Mouse (Mus musculus): ENCODE measurements around the gene Gm4791. TPM values are rescaled to one million over a fixed set of nuclear protein-coding genes. Genes with fewer than 3 reads are reported as not detected.

Gm4791 gene
- total RNA-seq (2014; rRNA removed; ENCODE audit: low replicate concordance) (not detected in 2 replicates), polyA plus RNA-seq (2015; fragmentation: Nextera tagmentation; extraction: Ambion mirVana) (not detected in 2 replicates)

GRCm38 (mm10) chr9:46998338-46998791 lies at the start of gene Gm4791:
Gene Gm4791, plus strand, starts transcription at chr9:46998741.
- no peaks in the 10 kb centered on the region for H3K4me1 ChIP-seq (ENCODE audit: control insufficient read depth, insufficient read depth)
- DNase-seq (ENCODE audit: low spot score) (no peak), ATAC-seq (ENCODE audit: insufficient read depth, low read depth) (no peak)
- TF ChIP-seq EP300 (IDR thresholded peaks at IDR 0.05; ENCODE audit: low read depth) (no peak), CTCF (IDR thresholded peaks at IDR 0.05; ENCODE audit: low read depth) (no peak)
- no peaks in the 10 kb centered on the region for H3K9me3 ChIP-seq (replicated peaks; ENCODE audit: control insufficient read depth, low read length)
- 0 out of 2 replicates have a peak, but pooled peaks cover 3% of the 10 kb centered on the region for H3K27me3 ChIP-seq (ENCODE audit: control insufficient read depth, insufficient read depth, low read length)
- no peaks in the 10 kb centered on the region for H3K36me3 ChIP-seq (replicated peaks; ENCODE audit: control insufficient read depth, insufficient read depth, low read length)
- 47% methylated on average over 5 of the region's 5 CpGs for whole genome bisulfite sequencing
- H3K27ac ChIP-seq (ENCODE audit: low read depth), result no peak within 1 kb of the TSS
- H3K4me3 ChIP-seq (ENCODE audit: low read depth, low read length), result no peak within 1 kb of the TSS
- H3K9ac ChIP-seq (replicated peaks; ENCODE audit: low read depth, low read length), result no peak within 1 kb of the TSS
- no peak within 1 kb of the TSS for H3K4me2 ChIP-seq (ENCODE audit: low read depth, low read length)

GRCm38 (mm10) chr9:46956286-46956685 lies 42.3 kb upstream of the Gm4791 start:
- H3K27me3 ChIP-seq (ENCODE audit: control insufficient read depth, insufficient read depth, low read length), result 0 out of 2 replicates have a peak, but pooled peaks cover 19% of the 10 kb centered on the region
- H3K4me3 ChIP-seq (ENCODE audit: low read depth, low read length), result no peak overlapping the region
- ATAC-seq (ENCODE audit: insufficient read depth, low read depth), result no peak
- H3K9ac ChIP-seq (replicated peaks; ENCODE audit: low read depth, low read length), result no peak overlapping the region
- no peak for DNase-seq (ENCODE audit: low spot score)
- TF ChIP-seq EP300 (IDR thresholded peaks at IDR 0.05; ENCODE audit: low read depth) (no peak), CTCF (IDR thresholded peaks at IDR 0.05; ENCODE audit: low read depth) (no peak)
- 83% methylated on average over 6 of the region's 6 CpGs for WGBS
- no peaks in the 10 kb centered on the region for H3K4me1 ChIP-seq (ENCODE audit: control insufficient read depth, insufficient read depth)
- H3K4me2 ChIP-seq (ENCODE audit: low read depth, low read length), result no peak overlapping the region
- no peaks in the 10 kb centered on the region for H3K9me3 ChIP-seq (replicated peaks; ENCODE audit: control insufficient read depth, low read length)
- H3K36me3 ChIP-seq (replicated peaks; ENCODE audit: control insufficient read depth, insufficient read depth, low read length), result no peaks in the 10 kb centered on the region
- H3K27ac ChIP-seq (ENCODE audit: low read depth), result no peak overlapping the region

GRCm38 (mm10) chr9:46957420-46957950 lies 41.1 kb upstream of the Gm4791 start:
- H3K4me2 ChIP-seq (ENCODE audit: low read depth, low read length), result no peak overlapping the region
- H3K9ac ChIP-seq (replicated peaks; ENCODE audit: low read depth, low read length), result no peak overlapping the region
- no peaks in the 10 kb centered on the region for H3K4me1 ChIP-seq (ENCODE audit: control insufficient read depth, insufficient read depth)
- TF ChIP-seq EP300 (IDR thresholded peaks at IDR 0.05; ENCODE audit: low read depth) (no peak), CTCF (IDR thresholded peaks at IDR 0.05; ENCODE audit: low read depth) (no peak)
- no peak overlapping the region for H3K4me3 ChIP-seq (ENCODE audit: low read depth, low read length)
- no peak overlapping the region for H3K27ac ChIP-seq (ENCODE audit: low read depth)
- H3K9me3 ChIP-seq (replicated peaks; ENCODE audit: control insufficient read depth, low read length), result no peaks in the 10 kb centered on the region
- DNase-seq (ENCODE audit: low spot score), result no peak
- WGBS, result 51% methylated on average over 8 of the region's 8 CpGs
- ATAC-seq (ENCODE audit: insufficient read depth, low read depth), result no peak
- H3K36me3 ChIP-seq (replicated peaks; ENCODE audit: control insufficient read depth, insufficient read depth, low read length), result no peaks in the 10 kb centered on the region
- H3K27me3 ChIP-seq (ENCODE audit: control insufficient read depth, insufficient read depth, low read length), result 0 out of 2 replicates have a peak, but pooled peaks cover 19% of the 10 kb centered on the region

- Histone ChIP-seq H3K9me3 (replicated peaks; ENCODE audit: control insufficient read depth, low read length) (no peaks in the 10 kb centered on the region), H3K9ac (replicated peaks; ENCODE audit: low read depth, low read length) (no peak overlapping the region), H3K4me2 (ENCODE audit: low read depth, low read length) (no peak overlapping the region), H3K4me1 (ENCODE audit: control insufficient read depth, insufficient read depth) (no peaks in the 10 kb centered on the region), H3K27me3 (ENCODE audit: control insufficient read depth, insufficient read depth, low read length) (0 out of 2 replicates have a peak, but pooled peaks cover 5% of the 10 kb centered on the region), H3K36me3 (replicated peaks; ENCODE audit: control insufficient read depth, insufficient read depth, low read length) (no peaks in the 10 kb centered on the region), H3K27ac (ENCODE audit: low read depth) (no peak overlapping the region), H3K4me3 (ENCODE audit: low read depth, low read length) (no peak overlapping the region)
- DNase-seq (ENCODE audit: low spot score) (no peak), ATAC-seq (ENCODE audit: insufficient read depth, low read depth) (no peak)
- TF ChIP-seq EP300 (IDR thresholded peaks at IDR 0.05; ENCODE audit: low read depth) (no peak), CTCF (IDR thresholded peaks at IDR 0.05; ENCODE audit: low read depth) (no peak)
- WGBS, result 69% methylated on average over 5 of the region's 5 CpGs
Measured at GRCm38 (mm10) chr9:46966028-46966427, 32.5 kb upstream of the Gm4791 start.

GRCm38 (mm10) chr9:46968970-46969369 lies 29.6 kb upstream of the Gm4791 start:
- Histone ChIP-seq H3K4me3 (ENCODE audit: low read depth, low read length) (no peak overlapping the region), H3K36me3 (replicated peaks; ENCODE audit: control insufficient read depth, insufficient read depth, low read length) (no peaks in the 10 kb centered on the region), H3K9me3 (replicated peaks; ENCODE audit: control insufficient read depth, low read length) (no peaks in the 10 kb centered on the region), H3K27me3 (ENCODE audit: control insufficient read depth, insufficient read depth, low read length) (0 out of 2 replicates have a peak, but pooled peaks cover 5% of the 10 kb centered on the region), H3K27ac (ENCODE audit: low read depth) (no peak overlapping the region), H3K4me1 (ENCODE audit: control insufficient read depth, insufficient read depth) (no peaks in the 10 kb centered on the region), H3K4me2 (ENCODE audit: low read depth, low read length) (0 out of 2 replicates have a peak overlapping the region, but pooled peaks have one; percentile 4), H3K9ac (replicated peaks; ENCODE audit: low read depth, low read length) (no peak overlapping the region)
- TF ChIP-seq EP300 (IDR thresholded peaks at IDR 0.05; ENCODE audit: low read depth) (no peak), CTCF (IDR thresholded peaks at IDR 0.05; ENCODE audit: low read depth) (no peak)
- ATAC-seq (ENCODE audit: insufficient read depth, low read depth), result no peak
- DNase-seq (ENCODE audit: low spot score), result no peak
- 5% methylated on average over 6 of the region's 6 CpGs for whole genome bisulfite sequencing

Data from heart, postnatal 0 days (tissue).